Mouse (Mus musculus): ENCODE data around the gene Dclk2. TPM values are rescaled to one million over a fixed set of nuclear protein-coding genes. Genes with fewer than 3 reads are reported as not detected.

Gene Dclk2
- polyA plus RNA-seq, 1 experiment from 2014 or later, result 22.7 TPM

- Histone ChIP-seq H3K4me1 (peaks cover 36% of the 10 kb centered on the region), H3K4me3 (no peak overlapping the region), H3K27me3 (ENCODE audit: poor library complexity, severe bottlenecking) (no peaks in the 10 kb centered on the region), H3K27ac (no peak overlapping the region), H3K9me3 (no peaks in the 10 kb centered on the region), H3K36me3 (replicated peaks) (peaks cover 20% of the 10 kb centered on the region)
- no peak for DNase-seq (ENCODE audit: extremely low spot score, low spot score)
- WGBS, result 83% methylated on average over 11 of the region's 11 CpGs
These were observed 135.7 kb downstream of the Dclk2 start for GRCm38 (mm10) chr3:86784930-86785329.

GRCm38 (mm10) chr3:86784051-86784450 is 136.6 kb downstream of the Dclk2 start:
- Histone ChIP-seq H3K4me3 (no peak overlapping the region), H3K27me3 (ENCODE audit: poor library complexity, severe bottlenecking) (no peaks in the 10 kb centered on the region), H3K36me3 (replicated peaks) (peaks cover 20% of the 10 kb centered on the region), H3K27ac (no peak overlapping the region), H3K4me1 (peaks cover 28% of the 10 kb centered on the region), H3K9me3 (no peaks in the 10 kb centered on the region)
- DNase-seq (ENCODE audit: extremely low spot score, low spot score), result no peak
- WGBS, result 95% methylated on average over 3 of the region's 3 CpGs

GRCm38 (mm10) chr3:86779704-86780103 is 140.9 kb downstream of the Dclk2 start:
- H3K4me1 ChIP-seq, result peaks cover 15% of the 10 kb centered on the region; the same call in 1 of the 2 replicates
- DNase-seq (ENCODE audit: extremely low spot score, low spot score), result no peak
- no peak overlapping the region for H3K4me3 ChIP-seq
- 77% methylated on average over 4 of the region's 4 CpGs for WGBS
- no peaks in the 10 kb centered on the region; the same call in none of the 2 replicates for H3K36me3 ChIP-seq (replicated peaks)
- H3K27me3 ChIP-seq (ENCODE audit: poor library complexity, severe bottlenecking), result no peaks in the 10 kb centered on the region
- no peaks in the 10 kb centered on the region for H3K9me3 ChIP-seq
- H3K27ac ChIP-seq, result no peak overlapping the region

GRCm38 (mm10) chr3:86775444-86775828 is 145.2 kb downstream of the Dclk2 start:
- Histone ChIP-seq H3K4me3 (no peak overlapping the region), H3K36me3 (replicated peaks) (no peaks in the 10 kb centered on the region), H3K27me3 (ENCODE audit: poor library complexity, severe bottlenecking) (no peaks in the 10 kb centered on the region), H3K4me1 (peaks cover 12% of the 10 kb centered on the region; the same call in 1 of the 2 replicates), H3K9me3 (no peaks in the 10 kb centered on the region), H3K27ac (peak overlapping the region; percentile 9; the same call in 1 of the 2 replicates)
- WGBS, result 89% methylated on average over 6 of the region's 6 CpGs
- DNase-seq (ENCODE audit: extremely low spot score, low spot score), result no peak

- Histone ChIP-seq H3K4me1 (peaks cover 12% of the 10 kb centered on the region; the same call in 1 of the 2 replicates), H3K9me3 (no peaks in the 10 kb centered on the region), H3K4me3 (no peak overlapping the region), H3K27me3 (ENCODE audit: poor library complexity, severe bottlenecking) (no peaks in the 10 kb centered on the region), H3K27ac (peak overlapping the region; percentile 9; the same call in 1 of the 2 replicates), H3K36me3 (replicated peaks) (no peaks in the 10 kb centered on the region)
- no peak for DNase-seq (ENCODE audit: extremely low spot score, low spot score)
- 83% methylated on average over 14 of the region's 14 CpGs for WGBS
These were observed 145.8 kb downstream of the Dclk2 start for GRCm38 (mm10) chr3:86774566-86775443.

- 0 out of 2 replicates have a peak overlapping the region, but pooled peaks have one; percentile 15 for H3K27ac ChIP-seq
- no peak for DNase-seq (ENCODE audit: extremely low spot score, low spot score)
- 63% methylated on average over 6 of the region's 6 CpGs for WGBS
- H3K9me3 ChIP-seq, result no peaks in the 10 kb centered on the region
- peaks cover 4% of the 10 kb centered on the region for H3K27me3 ChIP-seq (ENCODE audit: poor library complexity, severe bottlenecking)
- H3K4me3 ChIP-seq, result no peak overlapping the region
- no peaks in the 10 kb centered on the region for H3K36me3 ChIP-seq (replicated peaks)
- peaks cover 16% of the 10 kb centered on the region for H3K4me1 ChIP-seq
These were observed 151.7 kb downstream of the Dclk2 start for GRCm38 (mm10) chr3:86768969-86769368.

GRCm38 (mm10) chr3:86768553-86768952 is 152.1 kb downstream of the Dclk2 start:
- no peaks in the 10 kb centered on the region for H3K36me3 ChIP-seq (replicated peaks)
- WGBS, result 22% methylated on average over 8 of the region's 8 CpGs
- H3K4me1 ChIP-seq, result peaks cover 16% of the 10 kb centered on the region
- peaks cover 4% of the 10 kb centered on the region for H3K27me3 ChIP-seq (ENCODE audit: poor library complexity, severe bottlenecking)
- no peak for DNase-seq (ENCODE audit: extremely low spot score, low spot score)
- H3K27ac ChIP-seq, result no peak overlapping the region
- no peak overlapping the region for H3K4me3 ChIP-seq
- no peaks in the 10 kb centered on the region for H3K9me3 ChIP-seq

GRCm38 (mm10) chr3:86762456-86762855 is 158.2 kb downstream of the Dclk2 start:
- no peak for DNase-seq (ENCODE audit: extremely low spot score, low spot score)
- no peaks in the 10 kb centered on the region for H3K36me3 ChIP-seq (replicated peaks)
- H3K9me3 ChIP-seq, result no peaks in the 10 kb centered on the region
- H3K4me1 ChIP-seq, result no peaks in the 10 kb centered on the region; the same call in 1 of the 2 replicates
- H3K4me3 ChIP-seq, result no peak overlapping the region
- 86% methylated on average over 4 of the region's 4 CpGs for WGBS
- H3K27ac ChIP-seq, result no peak overlapping the region
- peaks cover 31% of the 10 kb centered on the region for H3K27me3 ChIP-seq (ENCODE audit: poor library complexity, severe bottlenecking)

GRCm38 (mm10) chr3:86762036-86762415 is 158.6 kb downstream of the Dclk2 start:
- peaks cover 31% of the 10 kb centered on the region for H3K27me3 ChIP-seq (ENCODE audit: poor library complexity, severe bottlenecking)
- no peaks in the 10 kb centered on the region; the same call in 1 of the 2 replicates for H3K4me1 ChIP-seq
- no peaks in the 10 kb centered on the region for H3K36me3 ChIP-seq (replicated peaks)
- 92% methylated on average over 6 of the region's 6 CpGs for WGBS
- no peak for DNase-seq (ENCODE audit: extremely low spot score, low spot score)
- H3K27ac ChIP-seq, result no peak overlapping the region
- no peak overlapping the region for H3K4me3 ChIP-seq
- H3K9me3 ChIP-seq, result no peaks in the 10 kb centered on the region

GRCm38 (mm10) chr3:86761095-86762035 is 159.3 kb downstream of the Dclk2 start:
- Histone ChIP-seq H3K27ac (no peak overlapping the region), H3K4me3 (no peak overlapping the region), H3K9me3 (no peaks in the 10 kb centered on the region), H3K4me1 (no peaks in the 10 kb centered on the region; the same call in 1 of the 2 replicates), H3K27me3 (ENCODE audit: poor library complexity, severe bottlenecking) (peaks cover 31% of the 10 kb centered on the region), H3K36me3 (replicated peaks) (no peaks in the 10 kb centered on the region)
- peak; percentile 53 for DNase-seq (ENCODE audit: extremely low spot score, low spot score)
- 70% methylated on average over 9 of the region's 9 CpGs for WGBS

- WGBS, result 58% methylated on average over 7 of the region's 7 CpGs
- Histone ChIP-seq H3K4me3 (no peak overlapping the region), H3K27ac (no peak overlapping the region)
These were observed 160.2 kb downstream of the Dclk2 start for GRCm38 (mm10) chr3:86760474-86760873.

GRCm38 (mm10) chr3:86759834-86760233 is 160.8 kb downstream of the Dclk2 start:
- 60% methylated on average over 8 of the region's 8 CpGs for WGBS
- H3K4me3 ChIP-seq, result no peak overlapping the region
- H3K27me3 ChIP-seq (ENCODE audit: poor library complexity, severe bottlenecking), result peaks cover 37% of the 10 kb centered on the region
- no peak for DNase-seq (ENCODE audit: extremely low spot score, low spot score)
- no peaks in the 10 kb centered on the region for H3K9me3 ChIP-seq
- peaks cover 3% of the 10 kb centered on the region; the same call in 1 of the 2 replicates for H3K4me1 ChIP-seq
- H3K27ac ChIP-seq, result no peak overlapping the region
- no peaks in the 10 kb centered on the region for H3K36me3 ChIP-seq (replicated peaks)

More at GRCm38 (mm10) chr3:86760474-86760873, 160.2 kb downstream of the Dclk2 start:
- H3K36me3 ChIP-seq (replicated peaks), result no peaks in the 10 kb centered on the region
- peaks cover 31% of the 10 kb centered on the region for H3K27me3 ChIP-seq (ENCODE audit: poor library complexity, severe bottlenecking)
- no peaks in the 10 kb centered on the region for H3K9me3 ChIP-seq
- H3K4me1 ChIP-seq, result no peaks in the 10 kb centered on the region; the same call in 1 of the 2 replicates
- DNase-seq (ENCODE audit: extremely low spot score, low spot score), result no peak

Measured in forebrain, embryonic 10.5 days (tissue).